Mouse (Mus musculus): ENCODE measurements around the gene Nxph1. TPM values are rescaled to one million over a fixed set of nuclear protein-coding genes. Genes with fewer than 3 reads are reported as not detected.

Gene Nxph1
- polyA plus RNA-seq, 1 experiment from 2014 or later = 12.8 TPM

GRCm38 (mm10) chr6:9002686-9003085 lies 54.5 kb downstream of the Nxph1 start:
- WGBS = 54% methylated on average over 3 of the region's 3 CpGs
- ATAC-seq (ENCODE audit: low FRiP score) = no peak
- no peaks in the 10 kb centered on the region for H3K9me3 ChIP-seq (ENCODE audit: control insufficient read depth, low read length)

GRCm38 (mm10) chr6:9026631-9027030 lies 78.4 kb downstream of the Nxph1 start:
- Histone ChIP-seq H3K27me3 (ENCODE audit: control insufficient read depth, insufficient read depth, low read length) (no peaks in the 10 kb centered on the region), H3K36me3 (ENCODE audit: control insufficient read depth, insufficient read depth, low read length) (no peaks in the 10 kb centered on the region), H3K4me2 (replicated peaks; ENCODE audit: low read depth, low read length) (no peak overlapping the region), H3K9ac (ENCODE audit: low read depth, low read length) (no peak overlapping the region), H3K9me3 (ENCODE audit: control insufficient read depth, low read length) (no peaks in the 10 kb centered on the region), H3K4me3 (ENCODE audit: low read depth, low read length) (no peak overlapping the region), H3K4me1 (replicated peaks; ENCODE audit: control insufficient read depth, insufficient read depth, low read length) (no peaks in the 10 kb centered on the region), H3K27ac (ENCODE audit: low read depth, low read length) (no peak overlapping the region)
- no peak for DNase-seq (ENCODE audit: low spot score)
- 89% methylated on average over 1 of the region's 1 CpGs for WGBS
- ATAC-seq (ENCODE audit: low FRiP score) = no peak

More at GRCm38 (mm10) chr6:9002686-9003085, 54.5 kb downstream of the Nxph1 start:
- no peaks in the 10 kb centered on the region for H3K4me1 ChIP-seq (replicated peaks; ENCODE audit: control insufficient read depth, insufficient read depth, low read length)
- H3K27me3 ChIP-seq (ENCODE audit: control insufficient read depth, insufficient read depth, low read length) = no peaks in the 10 kb centered on the region
- H3K9ac ChIP-seq (ENCODE audit: low read depth, low read length) = no peak overlapping the region
- H3K27ac ChIP-seq (ENCODE audit: low read depth, low read length) = no peak overlapping the region
- DNase-seq (ENCODE audit: low spot score) = no peak
- no peak overlapping the region for H3K4me3 ChIP-seq (ENCODE audit: low read depth, low read length)
- H3K36me3 ChIP-seq (ENCODE audit: control insufficient read depth, insufficient read depth, low read length) = no peaks in the 10 kb centered on the region
- no peak overlapping the region for H3K4me2 ChIP-seq (replicated peaks; ENCODE audit: low read depth, low read length)

- Histone ChIP-seq H3K9ac (ENCODE audit: low read depth, low read length) (no peak overlapping the region), H3K4me2 (replicated peaks; ENCODE audit: low read depth, low read length) (no peak overlapping the region), H3K4me1 (replicated peaks; ENCODE audit: control insufficient read depth, insufficient read depth, low read length) (no peaks in the 10 kb centered on the region), H3K27ac (ENCODE audit: low read depth, low read length) (no peak overlapping the region), H3K36me3 (ENCODE audit: control insufficient read depth, insufficient read depth, low read length) (no peaks in the 10 kb centered on the region), H3K27me3 (ENCODE audit: control insufficient read depth, insufficient read depth, low read length) (no peaks in the 10 kb centered on the region), H3K4me3 (ENCODE audit: low read depth, low read length) (no peak overlapping the region), H3K9me3 (ENCODE audit: control insufficient read depth, low read length) (no peaks in the 10 kb centered on the region)
- WGBS = 74% methylated on average over 4 of the region's 4 CpGs
- DNase-seq (ENCODE audit: low spot score) (no peak), ATAC-seq (ENCODE audit: low FRiP score) (no peak)
Measured at GRCm38 (mm10) chr6:9027146-9027545, 78.9 kb downstream of the Nxph1 start.

GRCm38 (mm10) chr6:9028501-9028900 lies 80.3 kb downstream of the Nxph1 start:
- no peak overlapping the region for H3K4me2 ChIP-seq (replicated peaks; ENCODE audit: low read depth, low read length)
- DNase-seq (ENCODE audit: low spot score) (no peak), ATAC-seq (ENCODE audit: low FRiP score) (no peak)
- H3K4me1 ChIP-seq (replicated peaks; ENCODE audit: control insufficient read depth, insufficient read depth, low read length) = no peaks in the 10 kb centered on the region
- H3K27ac ChIP-seq (ENCODE audit: low read depth, low read length) = no peak overlapping the region
- no peaks in the 10 kb centered on the region for H3K27me3 ChIP-seq (ENCODE audit: control insufficient read depth, insufficient read depth, low read length)
- H3K9me3 ChIP-seq (ENCODE audit: control insufficient read depth, low read length) = no peaks in the 10 kb centered on the region
- H3K36me3 ChIP-seq (ENCODE audit: control insufficient read depth, insufficient read depth, low read length) = no peaks in the 10 kb centered on the region
- 82% methylated on average over 1 of the region's 1 CpGs for WGBS
- H3K9ac ChIP-seq (ENCODE audit: low read depth, low read length) = no peak overlapping the region
- no peak overlapping the region for H3K4me3 ChIP-seq (ENCODE audit: low read depth, low read length)

GRCm38 (mm10) chr6:9039286-9039685 lies 91.1 kb downstream of the Nxph1 start:
- 89% methylated on average over 1 of the region's 1 CpGs for WGBS

GRCm38 (mm10) chr6:9040991-9041390 lies 92.8 kb downstream of the Nxph1 start:
- no peak for DNase-seq (ENCODE audit: low spot score)
- Histone ChIP-seq H3K4me2 (replicated peaks; ENCODE audit: low read depth, low read length) (no peak overlapping the region), H3K27ac (ENCODE audit: low read depth, low read length) (no peak overlapping the region), H3K9me3 (ENCODE audit: control insufficient read depth, low read length) (no peaks in the 10 kb centered on the region), H3K36me3 (ENCODE audit: control insufficient read depth, insufficient read depth, low read length) (no peaks in the 10 kb centered on the region), H3K4me3 (ENCODE audit: low read depth, low read length) (no peak overlapping the region), H3K9ac (ENCODE audit: low read depth, low read length) (no peak overlapping the region), H3K4me1 (replicated peaks; ENCODE audit: control insufficient read depth, insufficient read depth, low read length) (no peaks in the 10 kb centered on the region), H3K27me3 (ENCODE audit: control insufficient read depth, insufficient read depth, low read length) (no peaks in the 10 kb centered on the region)
- WGBS = 92% methylated on average over 3 of the region's 3 CpGs
- no peak for ATAC-seq (ENCODE audit: low FRiP score)

More at GRCm38 (mm10) chr6:9039286-9039685, 91.1 kb downstream of the Nxph1 start:
- no peaks in the 10 kb centered on the region for H3K9me3 ChIP-seq (ENCODE audit: control insufficient read depth, low read length)
- H3K4me3 ChIP-seq (ENCODE audit: low read depth, low read length) = no peak overlapping the region
- H3K4me2 ChIP-seq (replicated peaks; ENCODE audit: low read depth, low read length) = no peak overlapping the region
- H3K36me3 ChIP-seq (ENCODE audit: control insufficient read depth, insufficient read depth, low read length) = no peaks in the 10 kb centered on the region
- no peak overlapping the region for H3K9ac ChIP-seq (ENCODE audit: low read depth, low read length)
- no peaks in the 10 kb centered on the region for H3K27me3 ChIP-seq (ENCODE audit: control insufficient read depth, insufficient read depth, low read length)
- no peaks in the 10 kb centered on the region for H3K4me1 ChIP-seq (replicated peaks; ENCODE audit: control insufficient read depth, insufficient read depth, low read length)
- ATAC-seq (ENCODE audit: low FRiP score) (no peak), DNase-seq (ENCODE audit: low spot score) (no peak)
- no peak overlapping the region for H3K27ac ChIP-seq (ENCODE audit: low read depth, low read length)

- no peaks in the 10 kb centered on the region for H3K9me3 ChIP-seq (ENCODE audit: control insufficient read depth, low read length)
- H3K36me3 ChIP-seq (ENCODE audit: control insufficient read depth, insufficient read depth, low read length) = no peaks in the 10 kb centered on the region
- no peak overlapping the region for H3K27ac ChIP-seq (ENCODE audit: low read depth, low read length)
- H3K4me2 ChIP-seq (replicated peaks; ENCODE audit: low read depth, low read length) = no peak overlapping the region
- WGBS = 27% methylated on average over 1 of the region's 1 CpGs
- no peak for DNase-seq (ENCODE audit: low spot score)
- ATAC-seq (ENCODE audit: low FRiP score) = no peak
- no peaks in the 10 kb centered on the region for H3K27me3 ChIP-seq (ENCODE audit: control insufficient read depth, insufficient read depth, low read length)
- no peaks in the 10 kb centered on the region for H3K4me1 ChIP-seq (replicated peaks; ENCODE audit: control insufficient read depth, insufficient read depth, low read length)
- no peak overlapping the region for H3K4me3 ChIP-seq (ENCODE audit: low read depth, low read length)
- H3K9ac ChIP-seq (ENCODE audit: low read depth, low read length) = no peak overlapping the region
Measured at GRCm38 (mm10) chr6:9042391-9042790, 94.2 kb downstream of the Nxph1 start.

GRCm38 (mm10) chr6:9046815-9047214 lies 98.6 kb downstream of the Nxph1 start:
- Histone ChIP-seq H3K4me3 (ENCODE audit: low read depth, low read length) (no peak overlapping the region), H3K36me3 (ENCODE audit: control insufficient read depth, insufficient read depth, low read length) (no peaks in the 10 kb centered on the region), H3K4me2 (replicated peaks; ENCODE audit: low read depth, low read length) (no peak overlapping the region), H3K9ac (ENCODE audit: low read depth, low read length) (no peak overlapping the region), H3K4me1 (replicated peaks; ENCODE audit: control insufficient read depth, insufficient read depth, low read length) (no peaks in the 10 kb centered on the region), H3K27ac (ENCODE audit: low read depth, low read length) (no peak overlapping the region), H3K9me3 (ENCODE audit: control insufficient read depth, low read length) (no peaks in the 10 kb centered on the region), H3K27me3 (ENCODE audit: control insufficient read depth, insufficient read depth, low read length) (no peaks in the 10 kb centered on the region)
- no peak for DNase-seq (ENCODE audit: low spot score)
- no peak for ATAC-seq (ENCODE audit: low FRiP score)
- WGBS = 31% methylated on average over 2 of the region's 2 CpGs

- H3K4me3 ChIP-seq (ENCODE audit: low read depth, low read length) = no peak overlapping the region
- H3K27me3 ChIP-seq (ENCODE audit: control insufficient read depth, insufficient read depth, low read length) = no peaks in the 10 kb centered on the region
- no peak overlapping the region for H3K27ac ChIP-seq (ENCODE audit: low read depth, low read length)
- no peaks in the 10 kb centered on the region for H3K36me3 ChIP-seq (ENCODE audit: control insufficient read depth, insufficient read depth, low read length)
- 93% methylated on average over 4 of the region's 4 CpGs for WGBS
- no peak overlapping the region for H3K4me2 ChIP-seq (replicated peaks; ENCODE audit: low read depth, low read length)
- DNase-seq (ENCODE audit: low spot score) = no peak
- ATAC-seq (ENCODE audit: low FRiP score) = no peak
- H3K9me3 ChIP-seq (ENCODE audit: control insufficient read depth, low read length) = no peaks in the 10 kb centered on the region
- H3K9ac ChIP-seq (ENCODE audit: low read depth, low read length) = no peak overlapping the region
- H3K4me1 ChIP-seq (replicated peaks; ENCODE audit: control insufficient read depth, insufficient read depth, low read length) = no peaks in the 10 kb centered on the region
Measured at GRCm38 (mm10) chr6:9061261-9062105, 113.3 kb downstream of the Nxph1 start.

Data from hindbrain, embryonic 11.5 days (tissue).